ENCODE assay signal across 8 mouse cellular contexts in the genomic region with DNA sequence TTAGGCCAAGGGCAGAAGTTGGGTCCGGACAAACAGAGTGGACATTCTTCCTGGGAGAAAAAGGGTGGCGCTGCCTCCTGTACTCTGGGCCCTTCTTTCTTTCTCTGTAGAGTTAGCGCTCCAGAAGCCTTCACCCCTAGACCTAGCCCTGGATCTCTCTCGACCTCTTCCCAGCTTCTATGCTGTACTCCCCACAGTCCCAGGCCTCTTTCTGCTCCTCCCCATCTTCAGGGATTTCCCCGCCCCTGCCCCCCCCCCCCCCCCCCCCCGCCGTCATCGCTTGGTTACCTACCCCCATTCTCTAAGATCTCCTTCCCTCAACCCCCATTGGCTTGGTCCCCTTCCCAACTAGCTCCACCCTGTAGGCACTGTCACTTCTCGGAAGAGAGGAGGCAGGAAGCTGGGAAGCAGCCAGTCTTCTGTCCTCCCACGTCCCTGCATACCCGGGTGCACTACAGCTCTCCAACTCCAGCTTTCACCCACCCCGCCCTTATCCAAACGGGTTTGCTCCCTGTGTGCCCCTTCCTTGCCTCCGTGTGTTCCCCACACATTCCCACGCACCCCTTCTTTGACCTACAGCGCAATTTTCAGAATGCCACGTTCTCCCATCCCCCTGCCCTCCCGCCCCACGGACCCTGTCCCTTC. TPM values are rescaled to one million over a fixed set of nuclear protein-coding genes. Genes with fewer than 3 reads are reported as not detected.
DNase-seq lines count a peak whose midpoint lies in the region; ATAC-seq and TF ChIP-seq lines count a peak whose summit lies in the region.

No protein-coding gene starts in this region.

- WGBS in embryonic facial prominence, embryonic 13.5 days = 3% methylated on average over 15 of the region's 19 CpGs
- 10% methylated on average over 17 of the region's 19 CpGs for WGBS in kidney, adult 2 months
- WGBS in limb, embryonic 12.5 days = 7% methylated on average over 14 of the region's 19 CpGs
- WGBS in midbrain, embryonic 12.5 days = 5% methylated on average over 15 of the region's 19 CpGs
- WGBS in stomach, embryonic 14.5 days = 9% methylated on average over 15 of the region's 19 CpGs

- H3K27me3 ChIP-seq in embryonic facial prominence, embryonic 13.5 days = no peaks in the 10 kb centered on the region
- H3K27me3 ChIP-seq in kidney, adult 2 months (replicated peaks; ENCODE audit: control insufficient read depth, insufficient read depth, low read length) = no peaks in the 10 kb centered on the region
- no peaks in the 10 kb centered on the region for H3K27me3 ChIP-seq in limb, embryonic 12.5 days
- 0 out of 2 replicates have a peak, but pooled peaks cover 5% of the 10 kb centered on the region for H3K27me3 ChIP-seq in midbrain, embryonic 12.5 days
- H3K27me3 ChIP-seq in stomach, embryonic 14.5 days (ENCODE audit: control insufficient read depth, insufficient read depth, low read length) = no peaks in the 10 kb centered on the region

- ATAC-seq in embryonic facial prominence, embryonic 13.5 days (ENCODE audit: insufficient number of reproducible peaks, insufficient read depth, low FRiP score, low TSS enrichment, low read depth) = peak; percentile 77
- peak; percentile 70 for ATAC-seq in limb, embryonic 12.5 days (ENCODE audit: insufficient number of reproducible peaks, insufficient read depth, low FRiP score, low TSS enrichment, low read depth)
- peak; percentile 78 for ATAC-seq in midbrain, embryonic 12.5 days (ENCODE audit: low FRiP score, low read depth)
- peak; percentile 88 for ATAC-seq in stomach, embryonic 14.5 days (ENCODE audit: insufficient number of reproducible peaks, insufficient read depth, low FRiP score, low read depth)

- DNase-seq in layer of hippocampus, adult 11-12 months (ENCODE audit: low spot score) = peak; percentile 72
- DNase-seq in layer of hippocampus, adult 9-10 months (ENCODE audit: low spot score) = no peak
- peak; percentile 92 for DNase-seq in heart, adult 8-10 months (ENCODE audit: low spot score)
- DNase-seq in kidney, adult 2 months = peak; percentile 89

- no peak for TF ChIP-seq CTCF in kidney, adult 2 months (conservative IDR thresholded peaks at IDR 0.05; ENCODE audit: insufficient read depth, insufficient read length, low read depth, low read length)

- H3K4me3 ChIP-seq in embryonic facial prominence, embryonic 13.5 days = peak overlapping the region; percentile 39
- H3K4me3 ChIP-seq in kidney, adult 2 months (ENCODE audit: insufficient read depth, low read depth, low read length) = peak overlapping the region; percentile 40
- H3K4me3 ChIP-seq in limb, embryonic 12.5 days (replicated peaks) = peak overlapping the region; percentile 31
- H3K4me3 ChIP-seq in midbrain, embryonic 12.5 days = peak overlapping the region; percentile 36
- H3K4me3 ChIP-seq in stomach, embryonic 14.5 days (ENCODE audit: low read depth, low read length) = peak overlapping the region; percentile 26

- no peaks in the 10 kb centered on the region for H3K36me3 ChIP-seq in embryonic facial prominence, embryonic 13.5 days
- no peaks in the 10 kb centered on the region for H3K36me3 ChIP-seq in kidney, adult 2 months (ENCODE audit: control insufficient read depth, insufficient read depth, low read length)
- no peaks in the 10 kb centered on the region for H3K36me3 ChIP-seq in limb, embryonic 12.5 days
- no peaks in the 10 kb centered on the region for H3K36me3 ChIP-seq in midbrain, embryonic 12.5 days
- H3K36me3 ChIP-seq in stomach, embryonic 14.5 days (ENCODE audit: control insufficient read depth, insufficient read depth, low read length) = no peaks in the 10 kb centered on the region

- peak overlapping the region; percentile 85 for H3K27ac ChIP-seq in embryonic facial prominence, embryonic 13.5 days
- H3K27ac ChIP-seq in kidney, adult 2 months (ENCODE audit: insufficient read depth, low read depth, low read length) = peak overlapping the region; percentile 88
- H3K27ac ChIP-seq in limb, embryonic 12.5 days = peak overlapping the region; percentile 77
- no peak overlapping the region for H3K27ac ChIP-seq in midbrain, embryonic 12.5 days (replicated peaks)
- H3K27ac ChIP-seq in stomach, embryonic 14.5 days (ENCODE audit: low read length) = peak overlapping the region; percentile 92

- no peaks in the 10 kb centered on the region for H3K9me3 ChIP-seq in embryonic facial prominence, embryonic 13.5 days
- no peaks in the 10 kb centered on the region for H3K9me3 ChIP-seq in limb, embryonic 12.5 days
- no peaks in the 10 kb centered on the region for H3K9me3 ChIP-seq in midbrain, embryonic 12.5 days
- no peaks in the 10 kb centered on the region for H3K9me3 ChIP-seq in stomach, embryonic 14.5 days (ENCODE audit: control insufficient read depth, low read depth, low read length)

- H3K4me2 ChIP-seq in embryonic facial prominence, embryonic 13.5 days = peak overlapping the region; percentile 70
- H3K4me2 ChIP-seq in limb, embryonic 12.5 days = peak overlapping the region; percentile 74
- peak overlapping the region; percentile 73 for H3K4me2 ChIP-seq in midbrain, embryonic 12.5 days (replicated peaks)
- peak overlapping the region; percentile 82 for H3K4me2 ChIP-seq in stomach, embryonic 14.5 days (replicated peaks; ENCODE audit: low read depth, low read length)

- TF ChIP-seq POLR2A in kidney, adult 2 months (IDR thresholded peaks at IDR 0.05; ENCODE audit: low read depth, low read length) = peak; percentile 58

- peaks cover 22% of the 10 kb centered on the region for H3K4me1 ChIP-seq in embryonic facial prominence, embryonic 13.5 days
- H3K4me1 ChIP-seq in kidney, adult 2 months (ENCODE audit: control insufficient read depth, insufficient read depth, low read length) = peaks cover 3% of the 10 kb centered on the region; the same call in 1 of the 2 replicates
- peaks cover 30% of the 10 kb centered on the region for H3K4me1 ChIP-seq in limb, embryonic 12.5 days (replicated peaks)
- H3K4me1 ChIP-seq in midbrain, embryonic 12.5 days = peaks cover 13% of the 10 kb centered on the region
- peaks cover 25% of the 10 kb centered on the region for H3K4me1 ChIP-seq in stomach, embryonic 14.5 days (ENCODE audit: control insufficient read depth, insufficient read depth, low read length)

- H3K9ac ChIP-seq in embryonic facial prominence, embryonic 13.5 days = peak overlapping the region; percentile 58
- peak overlapping the region; percentile 60 for H3K9ac ChIP-seq in limb, embryonic 12.5 days (replicated peaks)
- H3K9ac ChIP-seq in midbrain, embryonic 12.5 days (replicated peaks) = peak overlapping the region; percentile 43; the same call in 1 of the 2 replicates
- no peak overlapping the region; the same call in 1 of the 2 replicates for H3K9ac ChIP-seq in stomach, embryonic 14.5 days (replicated peaks; ENCODE audit: low read depth, low read length)

RNA-seq across cellular contexts. Expression of a gene that starts 13.2 kb away (rescaled TPM):
- polyA plus RNA-seq in embryonic facial prominence, embryonic 13.5 days (2015; fragmentation: Nextera tagmentation; extraction: Ambion mirVana) = 26.4 and 27.4 TPM in 2 replicates
- total RNA-seq in heart, adult 8-10 months (2022) = not detected
- polyA plus RNA-seq in kidney, adult 2 months (2012; rRNA removed) = 0.16 and 0.44 TPM in 2 replicates
- 37.3 and 40.1 TPM in 2 replicates for polyA plus RNA-seq in limb, embryonic 12.5 days (2016; fragmentation: Nextera tagmentation; extraction: Ambion mirVana)
- 41.9 and 45.3 TPM in 2 replicates for polyA plus RNA-seq in midbrain, embryonic 12.5 days (2016; fragmentation: Nextera tagmentation; extraction: Ambion mirVana)
- 8.6 and 10.3 TPM in 2 replicates for polyA plus RNA-seq in stomach, embryonic 14.5 days (2014; fragmentation: Nextera tagmentation; extraction: Ambion mirVana)

RNA-seq across cellular contexts. Expression of a gene that starts 18.8 kb away (rescaled TPM):
- not detected in 2 replicates for polyA plus RNA-seq in embryonic facial prominence, embryonic 13.5 days (2015; fragmentation: Nextera tagmentation; extraction: Ambion mirVana)
- total RNA-seq in heart, adult 8-10 months (2022) = not detected
- not detected in 2 replicates for polyA plus RNA-seq in kidney, adult 2 months (2012; rRNA removed)
- not detected in 2 replicates for polyA plus RNA-seq in limb, embryonic 12.5 days (2016; fragmentation: Nextera tagmentation; extraction: Ambion mirVana)
- polyA plus RNA-seq in midbrain, embryonic 12.5 days (2016; fragmentation: Nextera tagmentation; extraction: Ambion mirVana) = not detected in 2 replicates
- not detected in 2 replicates for polyA plus RNA-seq in stomach, embryonic 14.5 days (2014; fragmentation: Nextera tagmentation; extraction: Ambion mirVana)

RNA-seq across cellular contexts. Expression of a gene that starts 30.0 kb away (rescaled TPM):
- 0.45 TPM in 1 of 2 replicates, not detected in the other for polyA plus RNA-seq in embryonic facial prominence, embryonic 13.5 days (2015; fragmentation: Nextera tagmentation; extraction: Ambion mirVana)
- total RNA-seq in heart, adult 8-10 months (2022) = 1 to 10 TPM in 1 of 4 experiments, not detected in 3; 4.9 TPM
- 1.6 and 2.3 TPM in 2 replicates for polyA plus RNA-seq in kidney, adult 2 months (2012; rRNA removed)
- polyA plus RNA-seq in limb, embryonic 12.5 days (2016; fragmentation: Nextera tagmentation; extraction: Ambion mirVana) = not detected in 2 replicates
- 0.29 TPM in 1 of 2 replicates, not detected in the other for polyA plus RNA-seq in midbrain, embryonic 12.5 days (2016; fragmentation: Nextera tagmentation; extraction: Ambion mirVana)
- 2.6 TPM in 1 of 2 replicates, not detected in the other for polyA plus RNA-seq in stomach, embryonic 14.5 days (2014; fragmentation: Nextera tagmentation; extraction: Ambion mirVana)

RNA-seq across cellular contexts. Expression of a gene that starts 30.3 kb away (rescaled TPM):
- 36.1 and 46.2 TPM in 2 replicates for polyA plus RNA-seq in embryonic facial prominence, embryonic 13.5 days (2015; fragmentation: Nextera tagmentation; extraction: Ambion mirVana)
- total RNA-seq in heart, adult 8-10 months (2022) = under 1 TPM; 0.19 to 0.35 (median 0.27) TPM
- polyA plus RNA-seq in kidney, adult 2 months (2012; rRNA removed) = 17.0 and 19.8 TPM in 2 replicates
- 14.6 and 14.9 TPM in 2 replicates for polyA plus RNA-seq in limb, embryonic 12.5 days (2016; fragmentation: Nextera tagmentation; extraction: Ambion mirVana)
- polyA plus RNA-seq in midbrain, embryonic 12.5 days (2016; fragmentation: Nextera tagmentation; extraction: Ambion mirVana) = 1.6 and 1.8 TPM in 2 replicates
- 20.2 and 21.1 TPM in 2 replicates for polyA plus RNA-seq in stomach, embryonic 14.5 days (2014; fragmentation: Nextera tagmentation; extraction: Ambion mirVana)

RNA-seq across cellular contexts. Expression of a gene that starts 37.1 kb away (rescaled TPM):
- 98.1 and 109 TPM in 2 replicates for polyA plus RNA-seq in embryonic facial prominence, embryonic 13.5 days (2015; fragmentation: Nextera tagmentation; extraction: Ambion mirVana)
- total RNA-seq in heart, adult 8-10 months (2022) = 100 to 1,000 TPM in 1 of 4 experiments, 10 to 100 TPM in 3; 83.5 to 104 (median 88.4) TPM
- polyA plus RNA-seq in kidney, adult 2 months (2012; rRNA removed) = 259 and 313 TPM in 2 replicates
- 56.5 and 68.6 TPM in 2 replicates for polyA plus RNA-seq in limb, embryonic 12.5 days (2016; fragmentation: Nextera tagmentation; extraction: Ambion mirVana)
- polyA plus RNA-seq in midbrain, embryonic 12.5 days (2016; fragmentation: Nextera tagmentation; extraction: Ambion mirVana) = 16.2 and 17.9 TPM in 2 replicates
- 347 and 377 TPM in 2 replicates for polyA plus RNA-seq in stomach, embryonic 14.5 days (2014; fragmentation: Nextera tagmentation; extraction: Ambion mirVana)
